Mouse (Mus musculus): ENCODE results near the gene Epm2aip1. TPM values are rescaled to one million over a fixed set of nuclear protein-coding genes. Genes with fewer than 3 reads are reported as not detected.

Gene Epm2aip1
- polyA plus RNA-seq, 1 experiment from 2014 or later = 41.2 TPM

- Histone ChIP-seq H3K4me2 (no peak overlapping the region), H3K9me3 (peaks cover 9% of the 10 kb centered on the region), H3K27me3 (peaks cover 23% of the 10 kb centered on the region), H3K4me1 (replicated peaks) (peaks cover under 1% of the 10 kb centered on the region), H3K9ac (replicated peaks) (no peak overlapping the region), H3K4me3 (replicated peaks) (no peak overlapping the region), H3K27ac (no peak overlapping the region), H3K36me3 (no peaks in the 10 kb centered on the region)
- ATAC-seq (ENCODE audit: insufficient number of reproducible peaks, insufficient read depth, low FRiP score, low TSS enrichment, low read depth) = no peak
- WGBS = 67% methylated on average over 7 of the region's 7 CpGs
Observed at GRCm38 (mm10) chr9:111306142-111306541, 34.4 kb downstream of the Epm2aip1 start.

DNA sequence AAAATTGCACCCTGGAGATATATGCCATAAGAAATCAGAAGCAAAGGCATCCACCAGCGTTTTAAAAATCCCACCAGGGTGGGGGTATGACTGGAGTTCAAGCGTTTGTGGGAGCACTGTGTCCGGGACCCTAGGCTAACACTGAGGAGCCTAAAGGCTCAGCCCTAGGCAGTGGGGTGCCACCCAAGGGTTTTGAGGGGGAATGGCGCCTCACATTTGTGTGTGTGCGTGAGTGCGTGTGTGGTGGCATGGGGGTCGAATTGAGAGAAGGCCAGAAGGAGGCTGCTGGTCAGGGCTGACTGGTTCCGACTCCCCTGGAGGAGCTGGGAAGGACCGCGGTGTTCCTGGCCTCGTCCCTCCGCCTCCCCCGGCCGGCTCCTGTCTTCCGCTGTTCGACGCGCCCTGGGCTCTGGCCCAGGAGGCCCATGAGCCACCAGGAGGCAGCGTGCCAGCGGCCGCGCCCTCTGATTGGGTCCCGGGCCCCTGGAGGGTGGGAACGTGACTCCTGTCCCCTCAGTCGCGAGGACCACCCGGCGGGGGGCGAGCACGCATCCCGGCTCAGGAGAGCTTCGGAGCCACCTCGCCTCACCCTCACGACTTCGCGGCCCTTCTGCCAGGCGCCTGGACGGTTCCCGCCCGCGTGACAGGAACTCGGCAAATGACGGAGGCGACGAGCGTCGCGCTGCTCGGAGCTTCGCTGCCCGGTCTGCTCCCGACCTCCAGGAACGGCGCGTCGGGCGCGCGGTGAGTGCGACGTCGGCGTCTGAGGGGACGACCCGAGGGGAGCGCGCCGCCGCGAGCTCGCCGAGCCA lies 39.5 kb downstream of the Epm2aip1 start, which contains the start of gene Trank1:
Trank1 (plus strand) TSS at position 709 of the 812 bp plus-strand sequence.
- Histone ChIP-seq H3K27me3 (peaks cover 61% of the 10 kb centered on the region), H3K4me2 (peak within 1 kb of the TSS; percentile 89), H3K36me3 (no peaks in the 10 kb centered on the region), H3K4me1 (replicated peaks) (peaks cover 19% of the 10 kb centered on the region), H3K9me3 (peaks cover 14% of the 10 kb centered on the region), H3K9ac (replicated peaks) (peak within 1 kb of the TSS; percentile 57), H3K27ac (no peak within 1 kb of the TSS), H3K4me3 (replicated peaks) (peak within 1 kb of the TSS; percentile 55)
- 0 out of 2 replicates have a peak, but pooled peaks have one; percentile 31 for ATAC-seq (ENCODE audit: insufficient number of reproducible peaks, insufficient read depth, low FRiP score, low TSS enrichment, low read depth)
- WGBS = 9% methylated on average over 67 of the region's 72 CpGs

DNA sequence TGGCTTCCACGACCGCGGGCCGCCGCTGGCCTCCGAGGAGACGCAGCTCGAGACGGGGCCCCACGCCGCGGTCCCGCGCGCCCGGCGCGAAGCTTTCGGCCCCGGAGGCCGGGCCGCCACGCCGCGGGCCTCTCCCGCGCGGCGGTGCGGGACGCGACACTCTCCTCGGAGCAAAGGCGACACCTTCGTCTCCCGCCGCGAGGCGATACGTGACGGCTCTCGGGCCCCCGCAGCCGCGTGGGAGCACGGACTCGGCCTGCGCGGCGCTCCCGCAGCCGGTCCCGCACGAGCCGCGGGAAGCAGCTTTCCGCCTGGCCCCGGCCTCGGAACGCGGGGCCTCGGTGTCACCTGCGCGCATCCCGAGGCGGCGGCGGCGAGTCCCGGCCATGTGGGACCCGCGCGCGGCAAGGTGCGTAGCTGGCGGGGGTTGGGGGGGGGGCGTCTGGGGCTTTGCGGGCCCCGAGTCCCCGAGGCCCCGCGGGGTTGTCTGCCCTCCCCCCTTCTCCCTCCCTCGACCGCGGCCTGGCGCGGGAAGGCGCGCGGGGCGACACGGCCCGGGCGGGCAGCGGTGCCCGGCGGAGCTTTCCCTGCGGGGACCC lies 40.2 kb downstream of the Epm2aip1 start:
- peaks cover 14% of the 10 kb centered on the region for H3K9me3 ChIP-seq
- peak overlapping the region; percentile 55 for H3K4me3 ChIP-seq (replicated peaks)
- no peaks in the 10 kb centered on the region for H3K36me3 ChIP-seq
- 1% methylated on average over 80 of the region's 98 CpGs for WGBS
- peaks cover 61% of the 10 kb centered on the region for H3K27me3 ChIP-seq
- H3K27ac ChIP-seq = no peak overlapping the region
- H3K4me1 ChIP-seq (replicated peaks) = peaks cover 19% of the 10 kb centered on the region
- no peak for ATAC-seq (ENCODE audit: insufficient number of reproducible peaks, insufficient read depth, low FRiP score, low TSS enrichment, low read depth)
- H3K4me2 ChIP-seq = peak overlapping the region; percentile 89
- H3K9ac ChIP-seq (replicated peaks) = peak overlapping the region; percentile 57

GRCm38 (mm10) chr9:111312442-111313141 lies 40.9 kb downstream of the Epm2aip1 start:
- H3K9ac ChIP-seq (replicated peaks) = peak overlapping the region; percentile 57
- no peaks in the 10 kb centered on the region for H3K36me3 ChIP-seq
- H3K27me3 ChIP-seq = peaks cover 64% of the 10 kb centered on the region
- peaks cover 19% of the 10 kb centered on the region for H3K4me1 ChIP-seq (replicated peaks)
- no peak for ATAC-seq (ENCODE audit: insufficient number of reproducible peaks, insufficient read depth, low FRiP score, low TSS enrichment, low read depth)
- no peak overlapping the region for H3K27ac ChIP-seq
- under 1% methylated on average over 56 of the region's 59 CpGs for WGBS
- H3K9me3 ChIP-seq = peaks cover 14% of the 10 kb centered on the region
- peak overlapping the region; percentile 89 for H3K4me2 ChIP-seq
- H3K4me3 ChIP-seq (replicated peaks) = peak overlapping the region; percentile 55

DNA sequence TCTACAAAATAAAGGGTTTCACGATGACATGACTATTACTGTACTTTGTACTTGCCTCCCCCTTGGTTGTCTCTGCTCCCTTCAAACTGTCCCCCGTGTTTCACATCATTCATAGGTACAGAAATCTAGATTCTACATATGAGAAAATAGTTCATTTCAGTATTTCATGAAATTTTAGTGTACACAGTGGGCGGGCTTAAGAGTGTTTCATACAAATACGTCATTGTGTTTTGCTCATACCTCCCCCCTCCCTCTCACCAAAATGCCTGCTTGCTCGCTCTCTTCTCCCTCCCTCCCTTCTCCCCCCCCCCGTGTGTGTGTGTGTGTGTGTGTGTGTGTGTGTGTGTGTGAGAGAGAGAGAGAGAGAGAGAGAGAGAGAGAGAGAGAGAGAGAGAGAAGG lies 41.6 kb downstream of the Epm2aip1 start:
- no peaks in the 10 kb centered on the region for H3K36me3 ChIP-seq
- no peak overlapping the region; the same call in 1 of the 2 replicates for H3K4me2 ChIP-seq
- H3K9me3 ChIP-seq = peaks cover 14% of the 10 kb centered on the region
- WGBS = 21% methylated on average over 5 of the region's 6 CpGs
- ATAC-seq (ENCODE audit: insufficient number of reproducible peaks, insufficient read depth, low FRiP score, low TSS enrichment, low read depth) = no peak
- peaks cover 19% of the 10 kb centered on the region for H3K4me1 ChIP-seq (replicated peaks)
- H3K27me3 ChIP-seq = peaks cover 64% of the 10 kb centered on the region
- H3K27ac ChIP-seq = no peak overlapping the region
- no peak overlapping the region for H3K9ac ChIP-seq (replicated peaks)
- no peak overlapping the region for H3K4me3 ChIP-seq (replicated peaks)

- peaks cover 64% of the 10 kb centered on the region for H3K27me3 ChIP-seq
- no peak for ATAC-seq (ENCODE audit: insufficient number of reproducible peaks, insufficient read depth, low FRiP score, low TSS enrichment, low read depth)
- no peak overlapping the region for H3K4me2 ChIP-seq
- H3K9me3 ChIP-seq = peaks cover 14% of the 10 kb centered on the region
- H3K4me1 ChIP-seq (replicated peaks) = peaks cover 19% of the 10 kb centered on the region
- H3K27ac ChIP-seq = no peak overlapping the region
- H3K36me3 ChIP-seq = no peaks in the 10 kb centered on the region
- WGBS = 29% methylated on average over 5 of the region's 5 CpGs
- no peak overlapping the region for H3K9ac ChIP-seq (replicated peaks)
- no peak overlapping the region for H3K4me3 ChIP-seq (replicated peaks)
Observed at GRCm38 (mm10) chr9:111313793-111314192, 42.1 kb downstream of the Epm2aip1 start.

- Histone ChIP-seq H3K9me3 (peaks cover 14% of the 10 kb centered on the region), H3K4me2 (no peak overlapping the region), H3K4me3 (replicated peaks) (no peak overlapping the region), H3K4me1 (replicated peaks) (peaks cover 19% of the 10 kb centered on the region), H3K9ac (replicated peaks) (no peak overlapping the region), H3K36me3 (no peaks in the 10 kb centered on the region), H3K27me3 (peaks cover 60% of the 10 kb centered on the region), H3K27ac (no peak overlapping the region)
- no peak for ATAC-seq (ENCODE audit: insufficient number of reproducible peaks, insufficient read depth, low FRiP score, low TSS enrichment, low read depth)
- 36% methylated on average over 5 of the region's 5 CpGs for WGBS
Observed at GRCm38 (mm10) chr9:111314219-111314618, 42.5 kb downstream of the Epm2aip1 start.

DNA sequence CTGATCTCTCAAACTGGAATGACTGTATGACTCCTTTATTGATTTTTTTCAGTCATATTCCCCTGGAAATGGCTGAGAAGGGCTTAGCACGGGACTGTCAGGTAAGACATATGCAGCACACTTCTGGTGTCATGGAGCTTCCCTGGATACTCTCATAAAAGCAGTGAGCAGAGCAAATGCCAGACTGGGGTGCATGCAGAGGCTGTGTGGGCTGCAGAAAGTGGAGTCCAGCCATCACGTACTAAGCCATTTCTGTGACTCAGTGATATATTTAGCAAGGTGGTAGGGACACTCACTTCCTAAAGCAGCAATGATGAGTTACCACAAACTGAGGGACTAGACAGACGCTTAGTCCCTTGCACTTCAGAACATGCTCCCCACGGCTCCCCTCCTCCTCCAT lies 49.2 kb downstream of the Epm2aip1 start:
- no peaks in the 10 kb centered on the region for H3K9me3 ChIP-seq
- no peak for ATAC-seq (ENCODE audit: insufficient number of reproducible peaks, insufficient read depth, low FRiP score, low TSS enrichment, low read depth)
- 87% methylated on average over 4 of the region's 4 CpGs for WGBS

DNA sequence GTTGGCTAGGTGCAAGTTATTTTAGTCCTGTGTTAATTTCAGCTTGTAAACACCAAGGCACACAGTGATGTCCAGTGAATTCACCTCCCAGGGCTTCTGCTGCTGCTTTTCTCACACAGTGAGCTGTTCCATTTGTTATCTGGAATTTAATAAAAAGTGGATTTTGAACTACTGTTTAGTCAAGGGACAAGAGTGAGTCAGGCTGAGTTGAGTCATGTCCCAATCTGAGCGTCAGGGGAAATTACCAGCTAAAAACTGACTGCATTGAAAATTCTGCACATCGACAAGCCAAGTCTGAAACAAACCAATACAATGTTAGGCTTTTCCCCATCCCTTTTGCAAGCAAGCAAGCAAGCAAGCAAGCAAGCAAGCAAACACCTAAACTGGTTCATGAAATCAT lies 53.2 kb downstream of the Epm2aip1 start:
- Histone ChIP-seq H3K36me3 (no peaks in the 10 kb centered on the region), H3K9ac (replicated peaks) (no peak overlapping the region), H3K4me1 (replicated peaks) (no peaks in the 10 kb centered on the region), H3K4me2 (no peak overlapping the region), H3K27me3 (no peaks in the 10 kb centered on the region), H3K27ac (no peak overlapping the region), H3K9me3 (no peaks in the 10 kb centered on the region), H3K4me3 (replicated peaks) (no peak overlapping the region)
- 84% methylated on average over 2 of the region's 2 CpGs for WGBS
- ATAC-seq (ENCODE audit: insufficient number of reproducible peaks, insufficient read depth, low FRiP score, low TSS enrichment, low read depth) = no peak

More for the DNA sequence above, 49.2 kb downstream of the Epm2aip1 start:
- H3K27me3 ChIP-seq = peaks cover 3% of the 10 kb centered on the region; the same call in 1 of the 2 replicates
- no peaks in the 10 kb centered on the region for H3K36me3 ChIP-seq
- H3K4me1 ChIP-seq (replicated peaks) = no peaks in the 10 kb centered on the region
- H3K4me3 ChIP-seq (replicated peaks) = no peak overlapping the region
- no peak overlapping the region for H3K9ac ChIP-seq (replicated peaks)
- no peak overlapping the region for H3K27ac ChIP-seq
- no peak overlapping the region for H3K4me2 ChIP-seq
